Mouse (Mus musculus) cortical plate, adult 2 months (tissue): ENCODE measurements around the gene Dync1i1. TPM values are rescaled to one million over a fixed set of nuclear protein-coding genes. Genes with fewer than 3 reads are reported as not detected.

Experiments used
- H3K27ac ChIP-seq: fragments of 200-500 bp; 2 replicates; pipeline ENCODE4 v1.5.1; 2012; ENCODE audit warnings: low read length, control low read depth, inconsistent platforms; ENCODE audit not compliant: insufficient read depth
- H3K4me1 ChIP-seq: fragments of 200-500 bp; 2 replicates; pipeline ENCODE4 v1.6.1; 2011; ENCODE audit warnings: low read length; ENCODE audit not compliant: control insufficient read depth, insufficient read depth
- H3K4me3 ChIP-seq: fragments of 200-500 bp; 2 replicates; pipeline ENCODE4 v1.5.1; 2011; ENCODE audit warnings: mild to moderate bottlenecking, low read length, control low read depth; ENCODE audit not compliant: insufficient read depth
- CTCF ChIP-seq: fragments of 200-500 bp; IDR thresholded peaks from 2 replicates; pipeline ENCODE4 v1.5.1; 2011; ENCODE audit warnings: mild to moderate bottlenecking, control low read depth, low read length; ENCODE audit not compliant: insufficient read depth; ENCODE audit errors: extremely low read depth
- POLR2A ChIP-seq: fragments of 200-500 bp; IDR thresholded peaks from 2 replicates; pipeline ENCODE4 v1.6.1; 2011; ENCODE audit warnings: mild to moderate bottlenecking, low read length, control low read depth; ENCODE audit not compliant: insufficient read depth; ENCODE audit errors: extremely low read depth
- polyA plus RNA-seq: library from polyadenylated mRNA; depleted of rRNA; stranded (reverse); fragments of >200 nt; gene quantifications from 2 replicates; pipeline ENCODE4 v1.2.3, GENCODE M21; 2012

Gene Dync1i1
- polyA plus RNA-seq, 1 experiment: 133 TPM

- Histone ChIP-seq H3K4me1 (no peaks in the 10 kb centered on the region), H3K4me3 (no peak overlapping the region), H3K27ac (no peak overlapping the region)
- TF ChIP-seq POLR2A (no peak), CTCF (no peak)
Observed at GRCm38 (mm10) chr6:5935587-5936353, 210.3 kb downstream of the Dync1i1 start.

DNA sequence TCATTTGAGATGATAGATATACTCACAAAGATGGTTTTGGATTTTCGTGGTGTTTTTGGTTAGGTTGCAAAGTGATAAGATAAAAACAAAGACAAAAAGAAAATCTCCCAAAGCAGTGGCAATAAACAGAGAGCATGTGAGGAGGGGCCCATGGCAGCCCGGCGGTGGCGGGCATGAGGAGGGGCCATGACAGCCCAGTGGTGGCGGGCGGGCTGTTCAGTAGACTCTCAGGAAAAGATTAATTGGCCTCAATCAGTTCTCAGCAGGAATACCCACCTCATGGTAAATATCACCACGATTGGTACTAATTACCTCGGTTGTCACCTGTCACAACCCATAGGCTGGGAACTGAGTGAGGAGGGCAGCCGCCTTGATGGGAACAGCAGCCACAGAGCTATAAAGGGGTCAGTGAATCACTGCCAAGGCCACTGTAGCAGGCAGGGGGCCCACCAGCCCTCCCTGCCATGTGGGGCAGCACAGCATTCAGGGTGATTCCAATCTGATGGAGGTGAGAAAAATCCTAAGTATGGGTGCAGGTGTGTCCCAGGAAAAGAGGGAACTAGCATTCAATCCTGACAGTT is 224.5 kb downstream of the Dync1i1 start:
- Histone ChIP-seq H3K4me3 (no peak overlapping the region), H3K4me1 (no peaks in the 10 kb centered on the region), H3K27ac (no peak overlapping the region)
- no peak for TF ChIP-seq POLR2A
- TF ChIP-seq CTCF: no peak

GRCm38 (mm10) chr6:5956316-5956913 is 231.0 kb downstream of the Dync1i1 start:
- Histone ChIP-seq H3K4me3 (no peak overlapping the region), H3K4me1 (no peaks in the 10 kb centered on the region), H3K27ac (no peak overlapping the region)
- TF ChIP-seq POLR2A (no peak), CTCF (no peak)

GRCm38 (mm10) chr6:5960728-5961127 is 235.3 kb downstream of the Dync1i1 start:
- Histone ChIP-seq H3K27ac (no peak overlapping the region), H3K4me1 (no peaks in the 10 kb centered on the region; the same call in 1 of the 2 replicates), H3K4me3 (no peak overlapping the region)
- TF ChIP-seq POLR2A: no peak
- no peak for TF ChIP-seq CTCF

GRCm38 (mm10) chr6:5961960-5962359 is 236.5 kb downstream of the Dync1i1 start:
- no peak overlapping the region for H3K27ac ChIP-seq
- TF ChIP-seq POLR2A (no peak), CTCF (no peak)
- H3K4me3 ChIP-seq: no peak overlapping the region
- no peaks in the 10 kb centered on the region; the same call in none of the 2 replicates for H3K4me1 ChIP-seq

- Histone ChIP-seq H3K4me3 (no peak overlapping the region), H3K27ac (no peak overlapping the region), H3K4me1 (no peaks in the 10 kb centered on the region; the same call in none of the 2 replicates)
- TF ChIP-seq POLR2A: no peak
- no peak for TF ChIP-seq CTCF
Observed at GRCm38 (mm10) chr6:5966376-5966775, 240.9 kb downstream of the Dync1i1 start.

GRCm38 (mm10) chr6:5966806-5967445 is 241.5 kb downstream of the Dync1i1 start:
- no peaks in the 10 kb centered on the region; the same call in none of the 2 replicates for H3K4me1 ChIP-seq
- H3K4me3 ChIP-seq: no peak overlapping the region
- TF ChIP-seq CTCF: no peak
- H3K27ac ChIP-seq: no peak overlapping the region

- TF ChIP-seq POLR2A: no peak
- Histone ChIP-seq H3K4me1 (no peaks in the 10 kb centered on the region; the same call in none of the 2 replicates), H3K4me3 (no peak overlapping the region), H3K27ac (no peak overlapping the region)
Observed at GRCm38 (mm10) chr6:5967545-5967944, 242.1 kb downstream of the Dync1i1 start.

- peaks cover 3% of the 10 kb centered on the region; the same call in 1 of the 2 replicates for H3K4me1 ChIP-seq
- TF ChIP-seq POLR2A (no peak), CTCF (no peak)
- no peak overlapping the region for H3K4me3 ChIP-seq
- no peak overlapping the region for H3K27ac ChIP-seq
Observed at GRCm38 (mm10) chr6:5969613-5970012, 244.2 kb downstream of the Dync1i1 start.

DNA sequence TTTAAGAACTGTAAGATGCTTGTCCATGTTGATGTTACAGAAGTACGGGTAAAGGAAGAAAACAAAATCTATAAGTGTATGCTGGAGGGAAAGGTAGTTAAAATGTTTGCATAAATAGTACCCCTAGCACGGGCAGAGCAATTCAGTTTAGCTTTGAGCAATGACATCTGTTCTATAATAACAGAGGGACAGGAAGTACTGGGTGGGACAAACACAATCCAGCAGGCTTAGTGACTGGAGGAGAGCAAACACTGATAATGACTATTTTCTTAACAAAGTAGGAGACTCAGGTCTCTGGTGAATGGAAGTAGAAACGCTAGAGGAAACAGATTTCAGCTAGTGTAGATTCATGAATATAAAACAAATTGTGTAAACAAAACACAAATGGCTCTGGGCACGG is 250.8 kb downstream of the Dync1i1 start:
- Histone ChIP-seq H3K27ac (no peak overlapping the region), H3K4me3 (no peak overlapping the region), H3K4me1 (peaks cover 3% of the 10 kb centered on the region; the same call in 1 of the 2 replicates)
- TF ChIP-seq CTCF (no peak), POLR2A (no peak)
